ENCODE assay signal across 7 mouse cellular contexts in genomic region chr5:149015335-149016201, GRCm38 (mm10). TPM values are rescaled to one million over a fixed set of nuclear protein-coding genes. Genes with fewer than 3 reads are reported as not detected.
A peak's percentile ranks its signal among the peaks of the same experiment; 100 is the strongest.
DNase-seq lines count a peak whose midpoint lies in the region; ATAC-seq and TF ChIP-seq lines count a peak whose summit lies in the region.

No protein-coding gene starts in this region.

- no peak; the same call in 1 of the 2 replicates for TF ChIP-seq POLR2A in thymus, adult 2 months (IDR thresholded peaks at IDR 0.05; ENCODE audit: control insufficient read depth, extremely low read depth, insufficient read depth, low read length, poor library complexity)

- peak overlapping the region; percentile 93 for H3K27ac ChIP-seq in thymus, adult 2 months (ENCODE audit: control insufficient read depth, insufficient read depth, low read length)
- no peak overlapping the region for H3K27ac ChIP-seq in liver, embryonic 12.5 days
- no peak overlapping the region for H3K27ac ChIP-seq in neural tube, embryonic 14.5 days (ENCODE audit: low read depth, low read length)

- intact Hi-C loops in left cerebral cortex, postnatal 4 days (cut with DNase I), result no loop called here

- under 1% methylated on average over 35 of the region's 37 CpGs for WGBS in thymus, adult 2 months
- WGBS in liver, embryonic 12.5 days (ENCODE audit: insufficient replicate concordance), result 2% methylated on average over 35 of the region's 37 CpGs
- WGBS in neural tube, embryonic 14.5 days, result 4% methylated on average over 37 of the region's 37 CpGs

- peak overlapping the region; percentile 74 for H3K9ac ChIP-seq in liver, embryonic 12.5 days
- H3K9ac ChIP-seq in neural tube, embryonic 14.5 days (replicated peaks; ENCODE audit: low read depth, low read length), result peak overlapping the region; percentile 58

- no peaks in the 10 kb centered on the region for H3K36me3 ChIP-seq in thymus, adult 2 months (ENCODE audit: control insufficient read depth, insufficient read depth, low read length)
- no peaks in the 10 kb centered on the region for H3K36me3 ChIP-seq in liver, embryonic 12.5 days
- H3K36me3 ChIP-seq in neural tube, embryonic 14.5 days (ENCODE audit: control insufficient read depth, insufficient read depth, low read length), result no peaks in the 10 kb centered on the region

- H3K9me3 ChIP-seq in liver, embryonic 12.5 days (replicated peaks), result no peaks in the 10 kb centered on the region
- H3K9me3 ChIP-seq in neural tube, embryonic 14.5 days (ENCODE audit: control insufficient read depth, low read length), result no peaks in the 10 kb centered on the region

- ATAC-seq in hematopoietic stem cell, adult 5-6 weeks (replicated peaks in 1 of 2; ENCODE audit: insufficient read depth in 1 of 2, low FRiP score in 2 of 2, low TSS enrichment in 1 of 2, low read depth in 1 of 2, poor library complexity in 2 of 2, severe bottlenecking in 2 of 2), result peak; percentile 51 to 68
- peak; percentile 73 for ATAC-seq in liver, embryonic 12.5 days
- ATAC-seq in neural tube, embryonic 14.5 days (ENCODE audit: low read depth), result peak; percentile 60; the same call in 1 of the 2 replicates

- H3K27me3 ChIP-seq in thymus, adult 2 months (ENCODE audit: control insufficient read depth, insufficient read depth, low read length), result no peaks in the 10 kb centered on the region
- H3K27me3 ChIP-seq in liver, embryonic 12.5 days (replicated peaks), result peaks cover 10% of the 10 kb centered on the region; the same call in 1 of the 2 replicates
- H3K27me3 ChIP-seq in neural tube, embryonic 14.5 days (ENCODE audit: control insufficient read depth, insufficient read depth, low read length), result no peaks in the 10 kb centered on the region

- TF ChIP-seq CTCF in thymus, adult 2 months (IDR thresholded peaks at IDR 0.05; ENCODE audit: borderline replicate concordance, control insufficient read depth, extremely low read depth, insufficient read depth, low read length, poor library complexity), result no peak

- no peak for DNase-seq in thymus, adult 2 months
- no peak for DNase-seq in thymus, postnatal 10 days (ENCODE audit: low spot score in 2 of 2)
- DNase-seq in embryo, embryonic 9.5 days (ENCODE audit: extremely low spot score), result peak; percentile 55
- no peak for DNase-seq in left cerebral cortex, postnatal 4 days

- peak overlapping the region; percentile 94 for H3K4me2 ChIP-seq in liver, embryonic 12.5 days
- peak overlapping the region; percentile 96 for H3K4me2 ChIP-seq in neural tube, embryonic 14.5 days (ENCODE audit: low read depth, low read length)

- H3K4me3 ChIP-seq in thymus, adult 2 months (ENCODE audit: control insufficient read depth, insufficient read depth, low read length), result peak overlapping the region; percentile 83
- H3K4me3 ChIP-seq in liver, embryonic 12.5 days, result peak overlapping the region; percentile 59
- H3K4me3 ChIP-seq in neural tube, embryonic 14.5 days (ENCODE audit: low read depth, low read length), result peak overlapping the region; percentile 41

- H3K4me1 ChIP-seq in thymus, adult 2 months (replicated peaks; ENCODE audit: control insufficient read depth, insufficient read depth, low read length), result peaks cover 42% of the 10 kb centered on the region
- H3K4me1 ChIP-seq in liver, embryonic 12.5 days, result peaks cover 22% of the 10 kb centered on the region
- H3K4me1 ChIP-seq in neural tube, embryonic 14.5 days (ENCODE audit: control insufficient read depth, insufficient read depth, low read length), result no peaks in the 10 kb centered on the region

RNA-seq across cellular contexts. Expression of gene Gm42791, which starts 20.6 kb away (rescaled TPM):
- not detected in 2 replicates for polyA plus RNA-seq in thymus, adult 2 months (2012; rRNA removed)
- 0.30 TPM in 1 of 2 replicates, not detected in the other for total RNA-seq in hematopoietic stem cell, adult 5-6 weeks (2017)
- 0.51 and 1.7 TPM in 2 replicates for polyA plus RNA-seq in liver, embryonic 12.5 days (2016; fragmentation: Nextera tagmentation; extraction: Ambion mirVana)
- not detected in 2 replicates for polyA plus RNA-seq in neural tube, embryonic 14.5 days (2014; fragmentation: Nextera tagmentation; extraction: Ambion mirVana)
- 10 to 100 TPM in 1 of 2 experiments, 1 to 10 TPM in 1; 9.4 to 16.6 TPM for total RNA-seq in left cerebral cortex, postnatal 4 days (2021)
